Mouse (Mus musculus): ENCODE measurements around the gene Cdc25b.
A peak's percentile ranks its signal among the peaks of the same experiment; 100 is the strongest.

Cdc25b gene

GRCm38 (mm10) chr2:131159938-131160581, 26.7 kb upstream of the Cdc25b start, which contains the start of gene 1700037H04Rik:
1700037H04Rik (minus strand) TSS chr2:131160081.
- DNase-seq (ENCODE audit: low spot score), result peak; percentile 99

- DNase-seq (ENCODE audit: low spot score), result peak; percentile 48
Measured at GRCm38 (mm10) chr2:131160671-131161111, 26.1 kb upstream of the Cdc25b start.

- DNase-seq (ENCODE audit: low spot score), result no peak
Measured at GRCm38 (mm10) chr2:131163924-131164323, 22.8 kb upstream of the Cdc25b start.

DNA sequence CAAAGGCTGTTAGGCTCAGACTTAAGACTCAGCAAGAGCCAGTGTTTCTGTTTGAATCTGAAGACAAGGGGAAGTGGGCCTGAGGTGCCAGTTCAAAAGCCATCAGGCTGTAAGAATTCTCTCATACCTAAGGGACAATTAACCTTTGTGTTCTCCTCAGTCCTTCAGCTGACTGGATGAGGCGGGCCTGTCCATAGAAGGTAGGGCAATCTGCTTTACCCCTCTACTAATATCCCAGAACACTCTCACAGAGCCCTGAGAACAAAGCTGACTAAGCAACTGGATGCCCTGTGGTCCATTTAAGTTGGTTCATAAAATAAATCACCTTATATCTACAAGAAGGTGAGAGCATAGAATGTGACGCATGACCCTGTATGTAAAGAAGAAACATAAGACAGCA, 20.6 kb upstream of the Cdc25b start:
- DNase-seq (ENCODE audit: low spot score), result no peak

GRCm38 (mm10) chr2:131167984-131168383, 18.8 kb upstream of the Cdc25b start:
- no peak for DNase-seq (ENCODE audit: low spot score)

DNA sequence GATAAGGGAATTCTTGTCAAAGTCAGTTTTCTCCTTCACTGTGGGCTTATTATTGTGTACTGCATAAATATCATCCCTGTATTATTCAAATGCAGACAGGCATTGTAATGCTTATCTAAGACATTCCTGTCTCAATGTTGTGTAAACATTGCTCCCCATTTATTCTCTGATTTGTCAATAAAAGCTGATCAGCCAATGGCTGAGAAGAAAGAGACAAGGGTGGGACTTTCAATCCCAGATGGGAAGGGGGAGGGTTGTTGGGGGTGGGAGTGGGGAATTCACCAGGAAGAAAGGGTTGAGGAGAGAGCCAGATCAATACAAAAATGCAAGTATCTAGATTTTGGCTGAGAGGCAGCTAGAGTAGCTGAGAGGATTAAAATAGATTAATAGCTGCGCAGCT, 17.8 kb upstream of the Cdc25b start:
- DNase-seq (ENCODE audit: low spot score), result no peak

DNA sequence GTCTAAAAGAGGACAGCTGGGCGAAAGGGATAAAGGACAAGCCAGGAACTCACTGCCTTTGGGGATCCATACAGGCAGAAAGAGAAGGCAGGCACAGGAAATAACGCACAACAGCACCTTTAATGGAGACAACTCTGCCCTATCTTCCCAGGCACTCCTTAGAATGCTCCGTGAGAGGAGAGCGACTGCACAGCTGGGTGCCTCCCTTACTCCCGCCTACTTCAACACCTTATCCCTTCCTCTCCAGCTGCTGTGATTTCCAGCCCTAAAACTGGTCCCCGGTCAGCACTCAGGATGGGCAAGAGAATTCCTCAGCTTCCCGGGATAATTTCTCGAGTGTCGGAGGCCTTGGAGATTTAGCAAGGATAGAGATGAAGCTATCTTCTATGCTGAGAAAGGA, 15.8 kb upstream of the Cdc25b start:
- no peak for DNase-seq (ENCODE audit: low spot score)

GRCm38 (mm10) chr2:131171401-131172104, 15.2 kb upstream of the Cdc25b start:
- DNase-seq (ENCODE audit: low spot score), result peak; percentile 78

GRCm38 (mm10) chr2:131172322-131172721, 14.4 kb upstream of the Cdc25b start:
- DNase-seq (ENCODE audit: low spot score), result peak; percentile 45

DNA sequence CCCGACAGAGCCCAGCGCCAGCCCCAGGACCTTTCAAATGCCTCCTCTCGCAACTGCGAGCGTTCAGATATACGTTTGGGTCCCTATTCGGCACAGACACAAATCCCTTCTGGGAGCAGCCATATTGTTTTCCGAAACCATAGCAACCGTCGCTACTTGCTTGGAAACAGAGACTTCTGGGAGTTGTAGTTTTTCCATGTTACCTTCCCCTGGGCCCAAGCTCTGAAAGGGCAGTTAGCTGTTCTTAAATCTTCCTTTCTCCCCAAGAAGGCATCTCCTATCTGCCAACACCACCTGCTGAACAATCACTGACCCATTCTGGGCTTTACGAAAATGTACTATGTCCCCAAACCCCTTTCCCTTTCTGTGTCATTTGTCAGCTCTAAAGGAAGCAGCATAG, 12.0 kb upstream of the Cdc25b start:
- DNase-seq (ENCODE audit: low spot score), result peak; percentile 54

DNA sequence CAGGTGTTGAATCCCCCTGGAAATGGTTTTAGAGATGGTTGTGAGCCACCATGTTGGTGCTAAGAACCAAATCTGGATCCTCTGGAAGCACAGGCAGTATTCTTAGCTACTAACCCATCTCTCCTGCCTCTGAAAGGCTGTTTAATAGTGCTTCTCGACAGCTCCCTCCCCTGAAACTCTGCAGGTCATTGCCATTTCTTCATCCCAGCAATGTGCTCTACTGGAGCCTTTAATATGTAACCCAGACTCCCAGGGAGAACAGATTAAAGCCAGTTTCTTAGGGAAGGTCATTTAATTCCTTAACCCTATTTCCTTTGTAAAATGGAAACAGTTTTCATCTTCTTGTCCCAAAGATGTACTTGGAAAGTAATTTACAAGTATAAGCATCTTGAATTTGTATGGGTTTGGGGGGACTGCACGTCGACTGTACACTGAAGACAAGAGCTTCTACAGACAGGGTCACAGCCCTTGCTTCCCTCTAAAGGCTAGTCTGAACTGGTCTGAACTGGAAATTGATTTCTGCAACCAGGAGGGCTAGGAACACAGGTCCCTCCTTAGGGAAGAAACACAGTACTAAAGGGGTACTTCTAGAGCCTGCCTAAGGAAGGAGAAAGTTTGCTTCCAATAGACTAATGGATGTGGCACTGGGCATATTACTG, 11.3 kb upstream of the Cdc25b start:
- DNase-seq (ENCODE audit: low spot score), result no peak

- DNase-seq (ENCODE audit: low spot score), result no peak
Measured at GRCm38 (mm10) chr2:131175945-131176309, 10.8 kb upstream of the Cdc25b start.

DNA sequence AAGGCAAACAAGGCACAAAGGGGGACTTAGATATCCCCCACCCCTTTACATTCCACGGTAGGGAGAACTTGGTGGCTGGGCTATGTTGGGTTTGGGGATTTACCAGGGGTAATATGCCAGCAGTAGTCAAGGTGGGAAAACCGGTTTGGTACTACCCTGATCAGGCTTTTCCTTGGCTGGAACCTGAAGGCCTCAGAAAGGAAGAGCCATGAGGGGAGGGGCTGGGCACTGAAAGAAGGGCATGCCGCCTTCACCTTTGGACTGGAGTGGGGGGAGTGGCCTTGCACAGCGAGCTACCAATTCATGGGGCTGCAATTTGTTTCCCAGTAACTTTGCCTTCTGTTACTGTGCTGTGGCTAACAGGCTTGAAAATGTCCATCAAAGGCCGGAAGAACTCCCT, 10.3 kb upstream of the Cdc25b start:
- DNase-seq (ENCODE audit: low spot score), result peak; percentile 40

- DNase-seq (ENCODE audit: low spot score), result no peak
Measured at GRCm38 (mm10) chr2:131177932-131178331, 8.8 kb upstream of the Cdc25b start.

GRCm38 (mm10) chr2:131178828-131179245, 7.9 kb upstream of the Cdc25b start:
- peak; percentile 58 for DNase-seq (ENCODE audit: low spot score)

DNA sequence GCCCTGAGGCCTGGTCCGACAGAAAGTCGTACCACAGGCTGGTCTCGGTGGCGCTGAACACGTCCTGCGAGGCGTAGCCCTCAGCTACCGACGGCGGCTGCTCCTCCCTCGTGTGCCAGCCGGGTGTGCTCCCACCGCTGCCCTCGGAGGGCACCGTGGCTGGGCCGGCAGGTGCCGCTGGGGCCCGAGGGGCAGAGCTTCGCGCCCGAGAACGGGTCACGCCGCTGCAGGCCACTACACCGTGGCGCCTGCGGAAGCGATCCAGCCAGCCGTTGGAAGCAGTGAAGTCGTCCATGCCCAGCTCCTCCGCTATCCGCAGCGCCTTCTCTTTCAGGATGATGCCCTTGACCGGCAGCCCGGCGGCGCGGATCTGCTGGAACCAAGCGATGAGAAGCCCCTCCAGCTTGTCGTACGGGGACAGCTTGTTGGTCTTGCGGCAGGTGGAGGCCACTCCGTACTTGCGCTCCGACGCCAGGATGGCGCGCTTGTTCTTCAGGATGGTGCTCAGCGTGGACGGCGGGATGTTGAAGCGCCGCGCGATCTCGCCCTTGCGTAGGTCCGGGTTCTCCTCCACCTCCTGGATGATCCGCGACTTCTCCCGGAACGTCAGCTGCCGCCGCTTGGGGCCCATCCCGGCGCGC, 7.4 kb upstream of the Cdc25b start:
- peak; percentile 76 for DNase-seq (ENCODE audit: low spot score)

- peak; percentile 92 for DNase-seq (ENCODE audit: low spot score)
Measured at GRCm38 (mm10) chr2:131179990-131180587, 6.7 kb upstream of the Cdc25b start, which contains the start of gene Cenpb. Cenpb (minus strand) TSS chr2:131180067.

GRCm38 (mm10) chr2:131186343-131186742, 406 bp upstream of the Cdc25b start:
- DNase-seq (ENCODE audit: low spot score), result no peak

DNA sequence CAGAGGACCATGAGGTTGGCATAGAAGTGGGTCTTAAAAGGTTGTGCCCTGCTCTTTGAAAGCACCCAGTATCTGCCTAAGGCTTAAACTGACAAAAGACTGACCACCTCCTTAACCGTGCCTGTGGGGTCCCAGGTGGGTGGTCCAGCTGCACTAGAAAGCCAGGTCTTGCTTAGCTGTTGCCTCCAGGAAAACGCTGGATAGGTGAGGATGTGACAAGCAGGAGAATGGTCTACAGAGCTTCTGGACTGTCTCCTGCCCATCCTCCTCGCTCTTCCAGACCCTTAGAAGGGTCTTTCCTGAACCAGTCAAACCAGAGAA, 813 bp downstream of the Cdc25b start:
- no peak for DNase-seq (ENCODE audit: low spot score)

- no peak for DNase-seq (ENCODE audit: low spot score)
Measured at GRCm38 (mm10) chr2:131188311-131188710, 1.6 kb downstream of the Cdc25b start.

DNA sequence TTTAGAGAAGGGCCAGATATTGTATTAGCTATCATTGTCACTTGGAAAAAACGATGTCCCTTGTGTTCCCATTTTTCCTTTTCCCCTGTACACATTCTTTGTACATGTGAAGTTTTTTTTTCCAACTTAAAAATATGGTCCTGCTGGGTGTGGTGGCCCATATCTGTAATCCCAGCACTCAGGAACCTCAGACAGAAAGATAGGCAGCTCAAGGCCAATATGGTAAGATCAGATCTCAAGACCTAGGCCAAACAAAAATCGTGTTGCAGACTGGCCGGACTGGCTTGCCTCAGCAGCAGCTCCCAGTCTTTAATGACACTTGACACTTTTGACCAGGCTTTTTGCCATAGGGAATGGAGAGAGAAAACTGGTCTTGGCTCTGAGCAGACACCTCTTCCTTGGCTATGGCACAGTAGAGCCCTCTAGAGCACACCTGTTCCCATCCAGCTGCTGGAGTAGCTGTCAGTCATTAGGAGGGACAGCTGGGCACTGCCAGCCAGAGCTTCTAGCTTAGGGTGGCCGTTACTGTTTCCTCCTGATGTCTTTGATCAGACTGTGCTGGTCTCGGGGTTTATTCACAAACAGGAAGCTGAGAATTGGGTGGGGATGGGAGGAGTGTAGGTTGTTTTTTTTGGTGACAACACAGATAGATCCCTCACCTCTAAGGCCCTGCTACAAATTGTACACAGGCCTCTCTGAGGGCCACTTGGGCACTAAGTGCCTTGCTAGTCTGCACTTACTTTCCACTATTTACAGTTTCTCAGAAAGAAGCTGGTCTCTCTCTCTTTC, 3.0 kb downstream of the Cdc25b start:
- DNase-seq (ENCODE audit: low spot score), result no peak
